Mouse (Mus musculus) thymus, adult 2 months (tissue): ENCODE measurements around the gene Lgals7. TPM values are rescaled to one million over a fixed set of nuclear protein-coding genes. Genes with fewer than 3 reads are reported as not detected.

Experiments used
- DNase-seq: peaks from one replicate; pipeline ENCODE4 v3.0.0; 2021
- H3K27ac ChIP-seq: fragments of 200-500 bp; 2 replicates; pipeline ENCODE4 v1.5.1; 2012; ENCODE audit warnings: low read length, control low read depth; ENCODE audit not compliant: control insufficient read depth, insufficient read depth
- H3K27me3 ChIP-seq: fragments of 200-500 bp; 2 replicates; pipeline ENCODE4 v1.6.1; 2012; ENCODE audit warnings: mild to moderate bottlenecking, low read length, moderate library complexity, mixed read lengths; ENCODE audit not compliant: control insufficient read depth, insufficient read depth
- H3K36me3 ChIP-seq: fragments of 200-500 bp; 2 replicates; pipeline ENCODE4 v1.6.1; 2012; ENCODE audit warnings: mild to moderate bottlenecking, low read length, moderate library complexity; ENCODE audit not compliant: control insufficient read depth, insufficient read depth
- H3K4me1 ChIP-seq: fragments of 200-500 bp; replicated peaks from 2 replicates; pipeline ENCODE4 v1.6.1; 2012; ENCODE audit warnings: low read length; ENCODE audit not compliant: control insufficient read depth, insufficient read depth
- H3K4me3 ChIP-seq: fragments of 200-500 bp; 2 replicates; pipeline ENCODE4 v1.5.1; 2012; ENCODE audit warnings: mild to moderate bottlenecking, low read length, control low read depth, moderate library complexity; ENCODE audit not compliant: control insufficient read depth, insufficient read depth
- CTCF ChIP-seq: fragments of 200-500 bp; IDR thresholded peaks from 2 replicates; pipeline ENCODE4 v1.5.1; 2012; ENCODE audit warnings: mild to moderate bottlenecking, control low read depth, low read length, moderate library complexity, borderline replicate concordance; ENCODE audit not compliant: control insufficient read depth, poor library complexity, insufficient read depth; ENCODE audit errors: extremely low read depth
- POLR2A ChIP-seq: fragments of 200-500 bp; IDR thresholded peaks from 2 replicates; pipeline ENCODE4 v1.6.1; 2012; ENCODE audit warnings: mild to moderate bottlenecking, low read length, control low read depth, moderate library complexity; ENCODE audit not compliant: control insufficient read depth, poor library complexity, insufficient read depth; ENCODE audit errors: extremely low read depth
- WGBS: fragments of 180-500 bp; shearing (Covaris S2); methylation state at CpG from one replicate; pipeline ENCODE4 v1.1.7; 2018; 5-methylcytosine and 5-hydroxymethylcytosine counted together
- polyA plus RNA-seq: library from polyadenylated mRNA; depleted of rRNA; stranded (reverse); fragments of >200 nt; gene quantifications from 2 replicates; pipeline ENCODE4 v1.2.3, GENCODE M21; 2012

The Lgals7 gene
- polyA plus RNA-seq, 1 experiment = 15.5 TPM

DNA sequence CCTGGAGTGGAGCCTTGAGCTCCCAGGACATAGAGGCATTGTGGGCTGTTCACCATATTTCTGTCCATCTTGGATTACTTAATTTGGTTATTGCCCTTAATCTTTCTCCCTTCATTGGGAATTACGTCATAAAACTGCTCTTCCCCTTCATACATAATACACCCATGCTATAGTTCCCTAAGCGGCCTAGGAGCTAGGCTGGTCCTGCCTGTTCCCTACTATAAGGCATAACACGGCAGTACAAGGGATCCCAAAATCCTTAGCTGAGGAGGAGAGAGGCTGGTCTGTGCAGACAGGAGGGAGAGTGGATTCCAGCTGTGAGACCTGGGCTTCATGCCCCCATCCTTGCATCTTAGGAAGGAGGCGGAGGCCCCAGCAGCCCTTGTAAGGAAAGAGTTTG is 45.7 kb upstream of the Lgals7 start:
- Histone ChIP-seq H3K27ac (no peak overlapping the region), H3K27me3 (no peaks in the 10 kb centered on the region), H3K4me1 (peaks cover 26% of the 10 kb centered on the region), H3K36me3 (peaks cover 96% of the 10 kb centered on the region), H3K4me3 (no peak overlapping the region)
- WGBS = 90% methylated on average over 4 of the region's 4 CpGs
- TF ChIP-seq POLR2A (no peak), CTCF (no peak)
- no peak for DNase-seq

DNA sequence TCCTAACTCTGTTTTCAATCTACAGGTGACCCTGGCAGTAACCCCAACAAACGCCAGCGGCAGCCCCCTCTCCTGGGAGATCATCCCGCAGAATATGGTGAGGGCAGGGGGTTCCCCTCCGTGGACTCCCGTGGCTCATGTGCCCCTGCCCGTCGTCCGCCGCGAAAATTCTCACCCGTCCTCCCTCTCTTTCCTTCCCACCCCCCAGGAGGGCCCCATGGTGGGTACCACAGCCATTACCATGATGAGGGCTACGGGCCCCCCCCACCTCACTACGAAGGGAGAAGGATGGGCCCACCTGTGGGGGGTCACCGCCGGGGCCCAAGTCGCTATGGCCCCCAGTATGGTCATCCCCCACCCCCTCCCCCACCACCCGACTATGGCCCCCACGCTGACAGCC is 45.2 kb upstream of the Lgals7 start:
- H3K27me3 ChIP-seq = no peaks in the 10 kb centered on the region
- no peak overlapping the region for H3K27ac ChIP-seq
- H3K4me1 ChIP-seq = peaks cover 24% of the 10 kb centered on the region
- no peak for TF ChIP-seq POLR2A
- no peak for TF ChIP-seq CTCF
- no peak for DNase-seq
- H3K36me3 ChIP-seq = peaks cover 92% of the 10 kb centered on the region
- WGBS = 89% methylated on average over 18 of the region's 18 CpGs
- H3K4me3 ChIP-seq = no peak overlapping the region

DNA sequence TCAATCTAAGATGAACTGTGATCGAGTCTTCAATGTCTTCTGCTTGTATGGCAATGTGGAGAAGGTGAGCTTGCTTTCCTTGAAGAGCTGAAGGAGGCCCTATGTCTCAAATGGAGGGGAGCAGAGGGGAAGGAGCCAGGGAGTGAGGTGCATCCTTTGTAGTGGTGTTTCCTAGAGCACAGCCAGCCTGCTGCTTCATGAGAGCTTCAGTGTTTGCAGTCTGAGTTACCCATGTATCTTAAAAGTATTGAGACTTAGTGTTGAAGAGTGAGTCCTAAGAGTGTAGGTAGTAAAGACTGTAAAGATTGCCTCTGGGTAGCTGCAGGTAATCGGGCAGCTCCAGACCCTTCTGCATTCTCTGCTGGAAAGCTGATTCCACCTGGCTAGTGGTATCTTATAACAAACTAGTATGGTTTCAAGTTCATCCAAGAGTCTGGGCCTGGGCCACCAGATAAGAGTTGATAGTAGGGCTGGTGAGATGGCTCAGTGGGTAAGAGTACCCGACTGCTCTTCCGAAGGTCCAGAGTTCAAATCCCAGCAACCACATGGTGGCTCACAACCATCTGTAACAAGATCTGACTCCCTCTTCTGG is 44.7 kb upstream of the Lgals7 start:
- no peak overlapping the region for H3K4me3 ChIP-seq
- no peak overlapping the region for H3K27ac ChIP-seq
- H3K36me3 ChIP-seq = peaks cover 86% of the 10 kb centered on the region
- H3K4me1 ChIP-seq = peaks cover 25% of the 10 kb centered on the region
- H3K27me3 ChIP-seq = no peaks in the 10 kb centered on the region
- no peak for DNase-seq
- 93% methylated on average over 4 of the region's 4 CpGs for WGBS
- no peak for TF ChIP-seq POLR2A
- no peak for TF ChIP-seq CTCF

DNA sequence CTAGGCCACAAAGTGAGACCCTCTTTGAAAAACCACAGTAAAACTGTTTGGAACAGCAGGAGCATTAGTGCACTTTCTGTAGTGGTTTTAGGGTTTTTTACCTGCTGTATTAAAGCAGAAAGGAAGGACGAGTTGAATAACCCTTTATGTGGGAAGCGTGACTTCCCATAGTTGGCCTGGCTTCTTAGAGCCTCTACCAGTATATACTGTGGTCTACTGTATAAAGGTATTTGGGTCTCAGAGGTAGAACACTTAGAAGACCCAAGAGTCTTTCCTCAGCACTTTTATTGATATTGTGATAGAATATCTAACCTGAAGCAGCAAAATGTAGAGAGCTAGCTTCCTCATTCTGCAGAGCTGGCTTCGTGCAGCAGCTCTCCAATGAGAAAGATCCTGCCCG is 44.1 kb upstream of the Lgals7 start:
- Histone ChIP-seq H3K27ac (no peak overlapping the region), H3K27me3 (no peaks in the 10 kb centered on the region), H3K36me3 (peaks cover 80% of the 10 kb centered on the region), H3K4me1 (peaks cover 26% of the 10 kb centered on the region), H3K4me3 (no peak overlapping the region)
- no peak for DNase-seq
- WGBS = 69% methylated on average over 4 of the region's 4 CpGs
- TF ChIP-seq POLR2A = no peak
- no peak for TF ChIP-seq CTCF

DNA sequence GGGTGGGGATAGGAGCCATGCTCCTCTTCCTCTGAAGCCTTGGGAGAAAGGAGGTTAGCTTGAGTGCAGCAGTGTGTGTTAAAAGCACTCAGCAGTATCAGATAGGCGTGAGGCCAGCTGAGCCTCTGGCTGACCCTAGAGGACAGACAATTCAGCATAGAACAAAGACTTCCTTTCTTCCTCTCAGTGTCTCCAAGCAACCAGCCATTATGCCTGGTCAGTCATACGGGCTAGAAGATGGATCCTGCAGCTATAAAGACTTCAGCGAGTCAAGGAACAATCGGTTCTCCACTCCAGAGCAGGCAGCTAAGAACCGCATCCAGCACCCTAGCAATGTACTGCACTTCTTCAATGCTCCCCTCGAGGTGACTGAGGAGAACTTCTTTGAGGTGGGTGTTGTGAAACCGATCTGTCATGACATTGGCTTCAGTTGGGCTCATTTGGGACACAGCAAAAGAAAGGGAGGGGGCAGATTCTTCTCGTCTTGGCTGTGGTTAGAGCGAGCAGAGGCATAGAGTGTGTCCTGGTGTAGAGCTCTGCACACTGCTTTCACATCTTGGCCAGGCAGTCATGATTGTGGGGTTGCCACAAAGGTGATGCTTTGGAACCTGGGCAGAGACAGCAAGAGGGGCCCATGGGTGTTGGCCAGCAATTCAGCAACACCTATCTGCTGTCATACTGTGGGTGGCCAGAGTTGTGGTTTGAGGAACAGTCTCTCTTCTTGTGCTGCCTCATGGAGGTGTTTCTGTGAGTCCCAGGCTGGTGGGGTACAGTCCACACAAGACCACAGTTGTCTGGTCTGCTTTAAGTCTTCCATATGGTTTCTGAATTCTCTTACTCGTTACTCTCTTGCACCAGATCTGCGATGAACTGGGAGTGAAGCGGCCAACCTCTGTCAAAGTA is 43.0 kb upstream of the Lgals7 start:
- H3K36me3 ChIP-seq = peaks cover 70% of the 10 kb centered on the region
- H3K4me1 ChIP-seq = peaks cover 29% of the 10 kb centered on the region
- DNase-seq = no peak
- TF ChIP-seq POLR2A (no peak), CTCF (no peak)
- 65% methylated on average over 12 of the region's 12 CpGs for WGBS
- no peaks in the 10 kb centered on the region for H3K27me3 ChIP-seq
- peak overlapping the region; percentile 22; the same call in 1 of the 2 replicates for H3K27ac ChIP-seq
- no peak overlapping the region for H3K4me3 ChIP-seq

DNA sequence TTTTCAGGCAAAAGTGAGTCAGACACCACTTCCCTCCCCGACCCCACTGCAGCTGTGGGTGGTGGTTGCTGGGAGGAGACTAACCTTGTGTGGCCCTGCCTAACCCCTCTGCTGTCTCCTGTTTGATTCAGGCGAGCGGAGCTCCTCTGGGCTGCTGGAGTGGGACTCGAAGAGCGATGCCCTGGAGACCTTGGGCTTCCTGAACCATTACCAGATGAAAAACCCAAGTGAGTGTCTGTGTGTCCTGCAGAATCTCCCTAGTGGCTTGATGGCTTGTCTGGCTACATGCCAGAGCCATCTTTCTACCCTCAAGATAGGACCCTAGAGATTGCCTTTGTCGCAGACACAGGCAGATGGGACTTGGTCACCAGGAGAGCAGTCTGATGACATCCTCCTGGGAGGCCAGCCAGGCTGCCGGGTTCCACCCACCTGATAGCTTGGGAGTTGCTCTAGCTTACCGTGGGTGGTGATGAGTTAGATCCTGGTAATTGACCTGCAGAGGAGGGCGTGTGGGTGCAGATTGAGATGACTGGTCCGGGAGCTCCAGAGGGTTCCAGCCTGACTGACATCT is 42.3 kb upstream of the Lgals7 start:
- TF ChIP-seq POLR2A (no peak), CTCF (no peak)
- Histone ChIP-seq H3K4me3 (no peak overlapping the region), H3K36me3 (peaks cover 63% of the 10 kb centered on the region), H3K27me3 (no peaks in the 10 kb centered on the region), H3K27ac (no peak overlapping the region), H3K4me1 (peaks cover 28% of the 10 kb centered on the region)
- DNase-seq = no peak
- WGBS = 72% methylated on average over 10 of the region's 10 CpGs

DNA sequence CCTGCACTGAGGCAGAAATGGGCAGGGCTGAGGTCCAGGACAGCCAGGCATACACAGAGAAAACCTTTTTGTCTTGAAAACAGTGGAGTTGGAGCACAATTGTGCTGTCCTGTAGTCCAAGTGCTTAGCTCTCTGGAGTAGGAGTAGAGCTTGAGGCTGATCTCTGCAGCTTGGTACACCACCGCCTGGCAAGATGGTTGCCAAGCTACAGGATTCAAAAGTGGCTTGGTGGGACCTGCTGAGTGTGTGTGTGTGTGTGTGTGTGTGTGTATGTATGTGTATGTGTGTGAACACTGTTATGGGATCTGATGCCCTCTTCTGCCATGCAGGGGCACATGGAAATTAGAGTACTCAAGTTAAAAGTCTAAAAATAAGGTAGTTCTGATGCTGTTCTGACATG is 41.1 kb upstream of the Lgals7 start:
- peaks cover 27% of the 10 kb centered on the region for H3K4me1 ChIP-seq
- H3K4me3 ChIP-seq = no peak overlapping the region
- peaks cover 50% of the 10 kb centered on the region for H3K36me3 ChIP-seq
- H3K27ac ChIP-seq = no peak overlapping the region
- no peak for TF ChIP-seq CTCF
- TF ChIP-seq POLR2A = no peak
- DNase-seq = no peak
- WGBS = 87% methylated on average over 1 of the region's 1 CpGs
- H3K27me3 ChIP-seq = no peaks in the 10 kb centered on the region
